Mouse (Mus musculus) gastrocnemius, postnatal 10 days (tissue): Measurements from ENCODE around the gene Xaf1. TPM values are rescaled to one million over a fixed set of nuclear protein-coding genes. Genes with fewer than 3 reads are reported as not detected.

Source experiments
- DNase-seq: peaks from one replicate; pipeline ENCODE4 v3.0.0; 2021; ENCODE audit warnings: mixed read lengths
- total RNA-seq, 2 experiments: library from RNA; stranded (reverse); gene quantifications; 2 replicates each; pipeline ENCODE4 v1.2.3; 2021

Gene Xaf1
- total RNA-seq, 2 experiments from 2014 or later, result 9.3 to 9.8 TPM

DNA sequence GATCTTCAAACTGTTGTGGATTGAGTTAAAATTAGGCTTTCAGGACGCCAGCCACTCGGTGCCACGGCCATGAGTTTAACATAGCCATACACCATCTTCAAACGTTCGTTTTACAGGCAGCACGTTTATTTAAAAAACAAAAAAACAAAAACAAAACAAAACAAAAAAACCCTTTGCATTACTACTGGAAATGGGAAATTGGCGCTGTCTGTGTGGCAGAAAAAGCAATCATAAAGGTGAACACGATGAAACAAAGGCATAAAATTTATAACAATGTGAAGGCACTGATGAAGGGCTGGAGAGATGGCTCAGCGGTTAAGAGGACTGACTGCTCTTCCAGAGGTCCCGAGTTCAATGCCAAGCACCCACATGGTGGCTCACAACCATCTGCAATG is 60.9 kb downstream of the Xaf1 start, which contains the start of gene Tekt1:
Gene Tekt1, minus strand, starts transcription at position 96 of the 395 bp plus-strand sequence.
- DNase-seq, result no peak

Other genes with a start within 250 kb of the Xaf1 start
- gene Pitpnm3, start 165.9 kb upstream of the Xaf1 start, total RNA-seq, result 1 to 10 TPM; 2.2 to 2.5 TPM
- under 1 TPM; 0.31 to 0.45 TPM for gene Gm43951, start 94.8 kb upstream of the Xaf1 start, total RNA-seq
- gene 4933427D14Rik, start 94.2 kb upstream of the Xaf1 start, total RNA-seq, result 1 to 10 TPM; 2.0 to 5.6 TPM
- 10 to 100 TPM; 37.9 to 40.3 TPM for gene Txndc17, start 94.1 kb upstream of the Xaf1 start, total RNA-seq
- 1 to 10 TPM; 8.2 to 9.2 TPM for gene Med31, start 86.0 kb upstream of the Xaf1 start, total RNA-seq
- 10 to 100 TPM in 1 of 2 experiments, under 1 TPM in 1; 0.33 to 10.5 TPM for gene Slc13a5, start 34.4 kb upstream of the Xaf1 start, total RNA-seq
- not detected for gene Fbxo39, start 12.8 kb downstream of the Xaf1 start, total RNA-seq
- gene Tekt1, start 60.8 kb downstream of the Xaf1 start, total RNA-seq, result 1 to 10 TPM; 1.2 to 1.4 TPM
- gene Smtnl2, start 110.1 kb downstream of the Xaf1 start, total RNA-seq, result 100 to 1,000 TPM; 145 to 153 TPM
- under 1 TPM in 1 of 2 experiments, not detected in 1; 0.28 TPM for gene Ggt6, start 133.9 kb downstream of the Xaf1 start, total RNA-seq
- gene Mybbp1a, start 139.7 kb downstream of the Xaf1 start, total RNA-seq, result 10 to 100 TPM; 74.5 to 75.9 TPM
- 10 to 100 TPM; 15.8 to 20.0 TPM for gene Spns2, start 188.3 kb downstream of the Xaf1 start, total RNA-seq
- gene Spns3, start 248.9 kb downstream of the Xaf1 start, total RNA-seq, result under 1 TPM; 0.21 to 0.63 TPM